Comparison of ENCODE assay signal across 8 mouse cellular contexts in genomic region chr13:43560458-43561411, GRCm38 (mm10). TPM values are rescaled to one million over a fixed set of nuclear protein-coding genes. Genes with fewer than 3 reads are reported as not detected.
DNase-seq lines count a peak whose midpoint lies in the region; ATAC-seq and TF ChIP-seq lines count a peak whose summit lies in the region.

No protein-coding gene starts in this region.

- H3K9ac ChIP-seq in embryonic facial prominence, embryonic 15.5 days = peak overlapping the region; percentile 66; the same call in 1 of the 2 replicates
- peak overlapping the region; percentile 80 for H3K9ac ChIP-seq in limb, embryonic 12.5 days (replicated peaks)
- H3K9ac ChIP-seq in midbrain, embryonic 15.5 days = peak overlapping the region; percentile 74

- peak overlapping the region; percentile 91 for H3K4me2 ChIP-seq in embryonic facial prominence, embryonic 15.5 days (replicated peaks)
- H3K4me2 ChIP-seq in limb, embryonic 12.5 days = peak overlapping the region; percentile 90
- H3K4me2 ChIP-seq in midbrain, embryonic 15.5 days = peak overlapping the region; percentile 84

- no peaks in the 10 kb centered on the region for H3K27me3 ChIP-seq in thymus, adult 2 months (ENCODE audit: control insufficient read depth, insufficient read depth, low read length)
- no peaks in the 10 kb centered on the region for H3K27me3 ChIP-seq in embryonic facial prominence, embryonic 15.5 days
- H3K27me3 ChIP-seq in limb, embryonic 12.5 days = no peaks in the 10 kb centered on the region
- H3K27me3 ChIP-seq in midbrain, embryonic 15.5 days (replicated peaks) = no peaks in the 10 kb centered on the region

- peak overlapping the region; percentile 58 for H3K4me3 ChIP-seq in thymus, adult 2 months (ENCODE audit: control insufficient read depth, insufficient read depth, low read length)
- H3K4me3 ChIP-seq in embryonic facial prominence, embryonic 15.5 days (replicated peaks) = peak overlapping the region; percentile 80
- peak overlapping the region; percentile 80 for H3K4me3 ChIP-seq in limb, embryonic 12.5 days (replicated peaks)
- H3K4me3 ChIP-seq in midbrain, embryonic 15.5 days = peak overlapping the region; percentile 61

- no peak for TF ChIP-seq POLR2A in thymus, adult 2 months (IDR thresholded peaks at IDR 0.05; ENCODE audit: control insufficient read depth, extremely low read depth, insufficient read depth, low read length, poor library complexity)

- intact Hi-C loops in heart, postnatal 36 days (cut with DNase I) = no loop called here

- peaks cover 10% of the 10 kb centered on the region for H3K4me1 ChIP-seq in thymus, adult 2 months (replicated peaks; ENCODE audit: control insufficient read depth, insufficient read depth, low read length)
- peaks cover 25% of the 10 kb centered on the region for H3K4me1 ChIP-seq in embryonic facial prominence, embryonic 15.5 days
- H3K4me1 ChIP-seq in limb, embryonic 12.5 days (replicated peaks) = peaks cover 29% of the 10 kb centered on the region
- peaks cover 12% of the 10 kb centered on the region for H3K4me1 ChIP-seq in midbrain, embryonic 15.5 days

- no peak for DNase-seq in thymus, adult 2 months
- DNase-seq in thymus, adult 18-20 months = no peak
- peak; percentile 42 to 58 for DNase-seq in heart, postnatal 36 days
- DNase-seq in right cerebral cortex, postnatal 36 days (ENCODE audit: low spot score in 2 of 2) = no peak

- WGBS in thymus, adult 2 months = 2% methylated on average over 18 of the region's 18 CpGs
- whole genome bisulfite sequencing in embryonic facial prominence, embryonic 15.5 days = 5% methylated on average over 18 of the region's 18 CpGs
- 10% methylated on average over 18 of the region's 18 CpGs for WGBS in limb, embryonic 12.5 days
- 11% methylated on average over 18 of the region's 18 CpGs for WGBS in midbrain, embryonic 15.5 days

- no peak for ATAC-seq in embryonic facial prominence, embryonic 15.5 days (ENCODE audit: insufficient number of reproducible peaks, low FRiP score, low TSS enrichment, low read depth)
- no peak for ATAC-seq in limb, embryonic 12.5 days (ENCODE audit: insufficient number of reproducible peaks, insufficient read depth, low FRiP score, low TSS enrichment, low read depth)
- no peak for ATAC-seq in midbrain, embryonic 15.5 days (replicated peaks)
- no peak for ATAC-seq in frontal cortex, adult (ENCODE audit: low TSS enrichment)

- TF ChIP-seq CTCF in thymus, adult 2 months (IDR thresholded peaks at IDR 0.05; ENCODE audit: borderline replicate concordance, control insufficient read depth, extremely low read depth, insufficient read depth, low read length, poor library complexity) = no peak

- no peaks in the 10 kb centered on the region for H3K9me3 ChIP-seq in embryonic facial prominence, embryonic 15.5 days (replicated peaks)
- H3K9me3 ChIP-seq in limb, embryonic 12.5 days = no peaks in the 10 kb centered on the region
- H3K9me3 ChIP-seq in midbrain, embryonic 15.5 days = no peaks in the 10 kb centered on the region

- no peaks in the 10 kb centered on the region for H3K36me3 ChIP-seq in thymus, adult 2 months (ENCODE audit: control insufficient read depth, insufficient read depth, low read length)
- no peaks in the 10 kb centered on the region for H3K36me3 ChIP-seq in embryonic facial prominence, embryonic 15.5 days
- no peaks in the 10 kb centered on the region for H3K36me3 ChIP-seq in limb, embryonic 12.5 days
- no peaks in the 10 kb centered on the region for H3K36me3 ChIP-seq in midbrain, embryonic 15.5 days (replicated peaks)

- 0 out of 2 replicates have a peak overlapping the region, but pooled peaks have one; percentile 24 for H3K27ac ChIP-seq in thymus, adult 2 months (ENCODE audit: control insufficient read depth, insufficient read depth, low read length)
- peak overlapping the region; percentile 85 for H3K27ac ChIP-seq in embryonic facial prominence, embryonic 15.5 days (replicated peaks)
- peak overlapping the region; percentile 93 for H3K27ac ChIP-seq in limb, embryonic 12.5 days
- H3K27ac ChIP-seq in midbrain, embryonic 15.5 days = peak overlapping the region; percentile 87

RNA-seq across cellular contexts. Expression of gene Mcur1, which starts 0.7 kb away (rescaled TPM):
- 18.0 and 28.2 TPM in 2 replicates for polyA plus RNA-seq in thymus, adult 2 months (2012; rRNA removed)
- 14.1 and 14.4 TPM in 2 replicates for polyA plus RNA-seq in embryonic facial prominence, embryonic 15.5 days (2015; fragmentation: Nextera tagmentation; extraction: Ambion mirVana)
- total RNA-seq in heart, postnatal 36 days (2021) = 10 to 100 TPM; 45.6 to 49.1 TPM
- polyA plus RNA-seq in limb, embryonic 12.5 days (2016; fragmentation: Nextera tagmentation; extraction: Ambion mirVana) = 16.0 and 17.8 TPM in 2 replicates
- polyA plus RNA-seq in midbrain, embryonic 15.5 days (2015; fragmentation: Nextera tagmentation; extraction: Ambion mirVana) = 6.4 and 7.2 TPM in 2 replicates

RNA-seq across cellular contexts. Expression of gene Rnf182, which starts 54.8 kb away (rescaled TPM):
- polyA plus RNA-seq in thymus, adult 2 months (2012; rRNA removed) = 0.13 and 0.18 TPM in 2 replicates
- 7.7 and 11.1 TPM in 2 replicates for polyA plus RNA-seq in embryonic facial prominence, embryonic 15.5 days (2015; fragmentation: Nextera tagmentation; extraction: Ambion mirVana)
- under 1 TPM in 1 of 2 experiments, not detected in 1; 0.28 TPM for total RNA-seq in heart, postnatal 36 days (2021)
- polyA plus RNA-seq in limb, embryonic 12.5 days (2016; fragmentation: Nextera tagmentation; extraction: Ambion mirVana) = 6.5 and 8.5 TPM in 2 replicates
- polyA plus RNA-seq in midbrain, embryonic 15.5 days (2015; fragmentation: Nextera tagmentation; extraction: Ambion mirVana) = 29.4 and 32.8 TPM in 2 replicates

Comparison
In these comparisons a context has a peak if more than half of its experiments do, and no peak if none do; other contexts are left out.
1. DNase-seq: peak in heart, postnatal 36 days (2 of 2); none in thymus, adult 2 months (single experiment), thymus, adult 18-20 months (0 of 2) and right cerebral cortex, postnatal 36 days (0 of 2).
2. H3K27ac ChIP-seq: peak in every context shown above with its lines; median percentile 93 in limb, embryonic 12.5 days; 87 in midbrain, embryonic 15.5 days; 85 in embryonic facial prominence, embryonic 15.5 days; 24 in thymus, adult 2 months.
3. Peak in every context shown above with its lines, with median percentiles within 50 percentile points of each other: H3K4me3 ChIP-seq, H3K4me2 ChIP-seq and H3K9ac ChIP-seq.